Mouse (Mus musculus) liver, embryonic 11.5 days (tissue): ENCODE data around the gene Syngr2. TPM values are rescaled to one million over a fixed set of nuclear protein-coding genes. Genes with fewer than 3 reads are reported as not detected.
"Not testable (repeated sequence)": the region's sequence is repeated elsewhere in the genome, so short reads cannot be mapped to it uniquely, and the experiment has no call there.

Experiments used
- ATAC-seq: fragments of 200-750 bp; cut with Nextera tagmentation; replicated peaks from 2 replicates; pipeline ENCODE4 v1.8.0; 2017; ENCODE audit warnings: moderate number of reproducible peaks, mild to moderate bottlenecking, moderate TSS enrichment, moderate library complexity; ENCODE audit not compliant: low FRiP score
- DNase-seq: peaks from one replicate; pipeline ENCODE4 v3.0.0-alpha.2; 2017; ENCODE audit warnings: low spot score
- H3K27ac ChIP-seq: fragments of 300-500 bp; sonication (generic); 2 replicates; pipeline ENCODE4 v1.5.1; 2014; ENCODE audit warnings: mild to moderate bottlenecking, low read depth, low read length, control low read depth
- H3K27me3 ChIP-seq: fragments of 300-500 bp; sonication (generic); replicated peaks from 2 replicates; pipeline ENCODE4 v1.6.1; 2014; ENCODE audit warnings: low read length, mixed read lengths; ENCODE audit not compliant: control insufficient read depth, insufficient read depth
- H3K36me3 ChIP-seq: fragments of 300-500 bp; sonication (generic); 2 replicates; pipeline ENCODE4 v1.6.1; 2014; ENCODE audit warnings: mild to moderate bottlenecking, low read length, moderate library complexity, mixed read lengths; ENCODE audit not compliant: control insufficient read depth, insufficient read depth
- H3K4me1 ChIP-seq: fragments of 300-500 bp; sonication (generic); replicated peaks from 2 replicates; pipeline ENCODE4 v1.6.1; 2014; ENCODE audit warnings: low read length, mixed read lengths; ENCODE audit not compliant: control insufficient read depth, insufficient read depth
- H3K4me2 ChIP-seq: fragments of 300-500 bp; sonication (generic); 2 replicates; pipeline ENCODE4 v1.6.1; 2014; ENCODE audit warnings: mild to moderate bottlenecking, control low read depth, moderate library complexity
- H3K4me3 ChIP-seq: fragments of 300-500 bp; sonication (generic); 2 replicates; pipeline ENCODE4 v1.5.1; 2014; ENCODE audit warnings: low read depth, low read length, control low read depth
- H3K9ac ChIP-seq: fragments of 300-500 bp; sonication (generic); 2 replicates; pipeline ENCODE4 v1.6.1; 2014; ENCODE audit warnings: low read depth, low read length, control low read depth
- H3K9me3 ChIP-seq: fragments of 300-500 bp; sonication (generic); 2 replicates; pipeline ENCODE4 v1.6.1; 2016; ENCODE audit warnings: low read length, inconsistent platforms, mixed read lengths; ENCODE audit not compliant: control insufficient read depth
- WGBS: fragments of 180-500 bp; shearing (Covaris S2); extraction: QIAGEN DNeasy Blood & Tissue Kit; methylation state at CpG from one replicate; pipeline ENCODE4 v1.1.7; 2014; 5-methylcytosine and 5-hydroxymethylcytosine counted together
- polyA plus RNA-seq: library from polyadenylated mRNA; unstranded; fragments of >200 nt; fragmentation: Nextera tagmentation; extraction: Ambion mirVana; gene quantifications from 2 replicates; pipeline ENCODE4 v1.2.1, GENCODE M21; 2014

Syngr2 gene
- polyA plus RNA-seq, 1 experiment from 2014 or later: 92.1 TPM

DNA sequence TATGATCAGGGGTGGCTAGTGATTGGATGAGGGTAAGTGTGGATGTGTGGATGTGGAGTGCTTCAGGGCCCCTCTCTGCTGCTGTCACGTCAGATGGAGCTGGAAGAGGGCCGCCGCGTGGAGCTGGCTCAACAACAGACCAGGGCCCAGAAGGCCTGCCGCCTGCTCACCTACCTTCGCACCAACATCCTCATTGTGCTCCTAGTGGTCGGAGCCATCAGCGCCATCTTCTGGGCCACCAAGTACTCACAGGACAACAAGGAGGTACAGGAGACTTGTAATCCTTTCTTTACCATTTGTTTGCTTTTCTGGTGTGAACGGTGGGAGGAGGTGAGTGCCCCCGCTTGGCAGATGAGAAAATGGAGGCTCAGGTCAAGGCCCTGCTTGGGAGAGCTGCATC, 23.2 kb upstream of the Syngr2 start:
- DNase-seq: peak; percentile 58
- Histone ChIP-seq H3K27me3 (peaks cover 2% of the 10 kb centered on the region; the same call in 1 of the 2 replicates), H3K27ac (no peak overlapping the region), H3K36me3 (peaks cover 3% of the 10 kb centered on the region; the same call in 1 of the 2 replicates), H3K4me3 (no peak overlapping the region), H3K4me1 (peaks cover 31% of the 10 kb centered on the region), H3K4me2 (peak overlapping the region; percentile 18; the same call in 1 of the 2 replicates), H3K9ac (peak overlapping the region; percentile 2), H3K9me3 (no peaks in the 10 kb centered on the region)
- WGBS: 19% methylated on average over 10 of the region's 10 CpGs
- no peak for ATAC-seq

DNA sequence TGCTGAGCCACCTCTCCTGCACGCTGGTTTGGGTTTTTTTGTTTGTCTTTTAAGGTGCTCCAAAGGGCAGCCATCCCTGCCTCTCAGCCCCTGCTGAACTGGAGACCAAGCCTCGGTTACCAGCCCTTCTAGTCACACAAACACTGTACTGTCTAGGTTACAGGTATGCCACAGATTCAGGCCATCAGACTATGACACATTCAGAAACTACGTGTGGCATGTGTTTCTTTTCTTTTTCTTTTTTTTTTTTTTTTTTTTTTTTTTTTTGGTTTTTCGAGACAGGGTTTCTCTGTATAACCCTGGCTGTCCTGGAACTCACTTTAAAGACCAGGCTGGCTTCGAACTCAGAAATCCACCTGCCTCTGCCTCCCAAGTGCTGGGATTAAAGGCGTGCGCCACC, 21.0 kb upstream of the Syngr2 start:
- not testable (repeated sequence) for ATAC-seq, H3K4me2 ChIP-seq
- WGBS: 83% methylated on average over 7 of the region's 7 CpGs

DNA sequence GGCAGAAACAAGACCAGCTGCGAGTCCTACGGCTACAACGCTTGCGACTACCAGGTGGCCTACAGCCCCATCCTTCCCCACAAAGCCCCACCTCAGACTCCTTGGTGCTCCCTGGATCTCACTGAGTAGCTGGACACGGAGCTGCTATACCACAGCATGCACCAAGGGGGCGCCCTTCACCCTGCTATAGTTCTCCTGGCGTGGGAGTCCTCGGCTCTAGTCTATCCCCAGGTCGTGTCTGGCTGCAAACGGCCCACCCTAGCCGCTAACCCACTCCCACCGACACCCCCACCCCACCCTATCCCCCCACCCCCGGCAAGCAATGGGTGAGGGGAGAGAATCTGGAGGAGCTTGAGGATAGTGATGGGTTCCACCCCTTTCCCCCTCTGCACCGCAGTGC, 19.2 kb upstream of the Syngr2 start:
- peak; percentile 77 for DNase-seq
- Histone ChIP-seq H3K4me3 (peak overlapping the region; percentile 20), H3K4me1 (peaks cover 28% of the 10 kb centered on the region), H3K36me3 (peaks cover 3% of the 10 kb centered on the region; the same call in 1 of the 2 replicates), H3K27ac (no peak overlapping the region), H3K27me3 (no peaks in the 10 kb centered on the region), H3K9ac (no peak overlapping the region), H3K4me2 (peak overlapping the region; percentile 63), H3K9me3 (no peaks in the 10 kb centered on the region)
- WGBS: 5% methylated on average over 14 of the region's 14 CpGs
- ATAC-seq: peak; percentile 66

More for the DNA sequence above, 21.0 kb upstream of the Syngr2 start:
- H3K4me1 ChIP-seq: peaks cover 33% of the 10 kb centered on the region
- not testable (repeated sequence) for H3K27me3 ChIP-seq, H3K9me3 ChIP-seq, DNase-seq, H3K9ac ChIP-seq, H3K4me3 ChIP-seq, H3K36me3 ChIP-seq, H3K27ac ChIP-seq

DNA sequence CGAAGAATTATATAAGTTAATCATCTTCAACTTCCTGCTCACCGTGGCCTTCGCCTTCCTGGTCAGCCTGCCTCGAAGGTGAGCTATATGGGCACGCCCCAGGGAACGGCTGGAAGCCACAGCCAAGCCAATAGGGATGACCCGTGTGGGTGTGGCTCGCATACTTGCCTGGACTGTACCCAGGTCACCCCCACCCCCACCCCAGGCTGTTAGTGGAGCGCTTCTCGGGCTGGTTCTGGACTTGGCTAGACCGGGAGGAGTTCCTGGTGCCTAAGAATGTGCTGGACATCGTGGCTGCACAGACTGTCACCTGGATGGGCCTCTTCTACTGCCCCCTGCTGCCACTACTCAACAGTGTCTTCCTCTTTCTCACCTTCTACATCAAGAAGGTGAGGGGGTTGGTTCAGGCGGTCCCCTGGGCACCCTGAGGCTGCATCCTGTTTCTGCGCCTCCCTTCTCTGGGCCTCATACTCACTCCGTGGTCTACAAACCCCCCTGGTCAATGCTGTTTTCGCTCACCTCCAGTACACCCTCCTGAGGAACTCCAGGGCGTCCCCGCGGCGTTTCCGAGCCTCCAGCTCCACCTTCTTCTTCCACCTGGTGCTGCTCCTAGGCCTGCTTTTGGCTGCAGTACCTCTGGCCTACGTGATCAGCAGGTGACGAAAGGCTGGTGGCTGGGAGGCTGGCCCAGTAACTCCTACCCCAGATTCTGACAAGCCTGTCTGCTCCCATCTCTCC, 18.6 kb upstream of the Syngr2 start:
- ATAC-seq: peak; percentile 48
- H3K9ac ChIP-seq: no peak overlapping the region
- H3K27me3 ChIP-seq: no peaks in the 10 kb centered on the region
- no peak for DNase-seq
- no peak overlapping the region for H3K27ac ChIP-seq
- no peaks in the 10 kb centered on the region; the same call in 1 of the 2 replicates for H3K36me3 ChIP-seq
- 31% methylated on average over 23 of the region's 23 CpGs for WGBS
- H3K4me1 ChIP-seq: peaks cover 30% of the 10 kb centered on the region
- H3K4me2 ChIP-seq: peak overlapping the region; percentile 63
- peak overlapping the region; percentile 20 for H3K4me3 ChIP-seq
- no peaks in the 10 kb centered on the region for H3K9me3 ChIP-seq

DNA sequence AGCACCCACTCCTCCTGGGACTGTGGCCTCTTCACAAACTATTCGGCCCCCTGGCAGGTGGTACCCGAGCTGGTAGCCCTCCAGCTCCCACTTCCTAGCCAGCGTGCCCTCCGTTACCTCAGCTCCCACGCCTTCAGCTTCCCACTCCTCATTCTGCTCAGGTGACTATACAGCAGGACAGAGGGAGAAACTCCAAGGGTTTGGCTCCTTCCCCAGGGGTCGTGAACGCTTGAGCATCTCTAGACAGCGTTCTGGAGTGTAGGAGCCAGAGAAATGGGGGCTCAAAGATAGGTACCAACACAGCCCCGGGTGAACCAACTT, 18.1 kb upstream of the Syngr2 start:
- no peaks in the 10 kb centered on the region for H3K9me3 ChIP-seq
- WGBS: 77% methylated on average over 9 of the region's 9 CpGs
- DNase-seq (no peak), ATAC-seq (no peak)
- H3K9ac ChIP-seq: no peak overlapping the region
- no peak overlapping the region for H3K4me3 ChIP-seq
- no peaks in the 10 kb centered on the region for H3K27me3 ChIP-seq
- H3K36me3 ChIP-seq: no peaks in the 10 kb centered on the region
- no peak overlapping the region for H3K27ac ChIP-seq
- H3K4me2 ChIP-seq: no peak overlapping the region
- H3K4me1 ChIP-seq: peaks cover 33% of the 10 kb centered on the region

DNA sequence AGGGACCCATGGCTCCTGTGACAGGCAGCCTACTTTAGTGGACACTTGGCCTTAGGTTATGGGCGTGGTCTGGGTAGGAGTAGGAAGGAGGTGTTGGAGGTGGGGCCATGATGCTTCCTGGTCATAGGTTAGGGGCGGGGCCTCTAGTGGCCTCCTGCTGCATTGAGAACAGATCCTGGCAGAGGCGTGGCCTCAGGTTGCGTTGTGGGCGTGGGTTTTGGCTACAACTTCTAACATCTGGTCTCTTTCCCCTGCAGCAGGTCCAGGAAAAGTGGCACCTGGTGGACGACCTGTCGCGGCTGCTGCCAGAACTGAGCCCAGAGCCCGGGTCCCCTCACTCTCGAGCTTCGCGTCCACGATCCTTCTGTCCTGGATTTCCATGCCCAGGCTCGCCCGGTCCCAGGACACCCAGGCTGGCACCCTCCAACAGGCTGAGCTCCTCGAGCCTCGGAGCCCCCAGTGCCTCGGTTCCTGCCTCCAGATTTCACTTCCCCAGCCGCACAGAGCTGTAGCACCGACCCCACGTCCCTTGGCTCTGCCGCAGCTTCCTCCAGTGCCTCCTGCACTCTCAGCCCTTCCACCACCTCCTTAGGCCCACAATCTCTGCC, 17.1 kb upstream of the Syngr2 start:
- Histone ChIP-seq H3K36me3 (no peaks in the 10 kb centered on the region), H3K4me3 (peak overlapping the region; percentile 37), H3K9me3 (no peaks in the 10 kb centered on the region), H3K4me1 (peaks cover 40% of the 10 kb centered on the region), H3K27me3 (no peaks in the 10 kb centered on the region), H3K4me2 (peak overlapping the region; percentile 70), H3K9ac (peak overlapping the region; percentile 46), H3K27ac (peak overlapping the region; percentile 45)
- peak; percentile 66 for ATAC-seq
- peak; percentile 75 for DNase-seq
- WGBS: 4% methylated on average over 22 of the region's 22 CpGs

DNA sequence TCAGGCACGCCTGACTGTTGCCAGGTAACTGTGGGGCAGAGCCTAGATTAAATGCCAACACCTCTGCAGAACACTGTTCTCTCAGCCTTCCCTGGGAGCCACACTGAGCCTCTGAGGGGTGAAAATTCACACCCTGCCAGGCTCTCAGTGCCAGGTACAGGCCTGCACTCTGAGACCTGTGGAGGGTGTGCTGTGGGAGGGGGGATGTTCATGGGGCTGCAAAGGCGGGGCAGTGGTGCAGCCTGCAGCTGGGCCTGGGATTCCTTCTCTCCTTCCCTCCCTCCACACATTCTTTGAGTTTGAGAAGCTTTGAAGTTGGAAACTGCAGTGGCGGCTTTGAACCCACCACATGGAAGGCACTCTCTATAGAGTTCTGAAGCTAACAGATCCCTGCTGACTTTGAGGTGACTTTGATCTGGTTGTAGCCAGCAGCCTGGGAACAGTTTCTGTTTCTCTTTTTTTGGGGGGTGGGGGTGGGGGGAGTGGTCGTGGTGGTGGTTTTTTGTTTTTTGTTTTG, 15.4 kb upstream of the Syngr2 start:
- Histone ChIP-seq H3K9me3 (no peaks in the 10 kb centered on the region), H3K9ac (0 out of 2 replicates have a peak overlapping the region, but pooled peaks have one; percentile 12), H3K4me1 (peaks cover 57% of the 10 kb centered on the region), H3K27me3 (no peaks in the 10 kb centered on the region), H3K36me3 (no peaks in the 10 kb centered on the region), H3K4me2 (no peak overlapping the region), H3K4me3 (no peak overlapping the region), H3K27ac (no peak overlapping the region)
- DNase-seq: no peak
- no peak for ATAC-seq
- WGBS: 68% methylated on average over 4 of the region's 4 CpGs

DNA sequence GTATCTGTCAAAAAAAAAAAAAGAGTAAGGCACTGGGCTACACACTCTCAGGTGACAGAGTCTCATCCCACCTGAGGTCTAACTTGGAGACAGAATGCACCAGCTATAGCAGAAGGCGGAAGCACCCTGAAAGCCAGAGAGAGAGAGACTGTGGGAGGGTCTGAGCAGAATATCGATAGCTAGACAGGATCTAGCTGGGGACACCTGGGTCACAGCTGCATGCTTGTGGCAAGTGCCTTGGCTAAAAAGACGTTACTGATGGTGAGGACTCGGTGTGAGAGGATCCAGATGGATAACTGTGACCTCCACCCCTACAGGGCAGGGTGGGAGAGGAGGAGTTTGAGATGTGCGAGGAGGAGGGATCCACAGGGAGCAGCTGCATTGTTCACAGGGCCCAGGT, 12.5 kb upstream of the Syngr2 start:
- Histone ChIP-seq H3K27me3 (no peaks in the 10 kb centered on the region), H3K4me2 (peak overlapping the region; percentile 82), H3K4me3 (0 out of 2 replicates have a peak overlapping the region, but pooled peaks have one; percentile 52), H3K9ac (peak overlapping the region; percentile 25), H3K27ac (peak overlapping the region; percentile 87), H3K9me3 (no peaks in the 10 kb centered on the region), H3K36me3 (no peaks in the 10 kb centered on the region), H3K4me1 (peaks cover 54% of the 10 kb centered on the region)
- WGBS: 29% methylated on average over 5 of the region's 5 CpGs
- ATAC-seq (peak; percentile 24), DNase-seq (no peak)
